Mouse (Mus musculus) cortical plate, adult 2 months (tissue): ENCODE results near the gene Mtif2. TPM values are rescaled to one million over a fixed set of nuclear protein-coding genes. Genes with fewer than 3 reads are reported as not detected.

Experiments
- H3K27ac ChIP-seq: fragments of 200-500 bp; 2 replicates; pipeline ENCODE4 v1.5.1; 2012; ENCODE audit warnings: low read length, control low read depth, inconsistent platforms; ENCODE audit not compliant: insufficient read depth
- H3K4me1 ChIP-seq: fragments of 200-500 bp; 2 replicates; pipeline ENCODE4 v1.6.1; 2011; ENCODE audit warnings: low read length; ENCODE audit not compliant: control insufficient read depth, insufficient read depth
- H3K4me3 ChIP-seq: fragments of 200-500 bp; 2 replicates; pipeline ENCODE4 v1.5.1; 2011; ENCODE audit warnings: mild to moderate bottlenecking, low read length, control low read depth; ENCODE audit not compliant: insufficient read depth
- CTCF ChIP-seq: fragments of 200-500 bp; IDR thresholded peaks from 2 replicates; pipeline ENCODE4 v1.5.1; 2011; ENCODE audit warnings: mild to moderate bottlenecking, control low read depth, low read length; ENCODE audit not compliant: insufficient read depth; ENCODE audit errors: extremely low read depth
- POLR2A ChIP-seq: fragments of 200-500 bp; IDR thresholded peaks from 2 replicates; pipeline ENCODE4 v1.6.1; 2011; ENCODE audit warnings: mild to moderate bottlenecking, low read length, control low read depth; ENCODE audit not compliant: insufficient read depth; ENCODE audit errors: extremely low read depth
- polyA plus RNA-seq: library from polyadenylated mRNA; depleted of rRNA; stranded (reverse); fragments of >200 nt; gene quantifications from 2 replicates; pipeline ENCODE4 v1.2.3, GENCODE M21; 2012; rRNA removed

The Mtif2 gene
- polyA plus RNA-seq: 22.9 and 25.4 TPM in 2 replicates

- Histone ChIP-seq H3K27ac (peak within 1 kb of the TSS; percentile 76; the same call in 1 of the 2 replicates), H3K4me3 (peak within 1 kb of the TSS; percentile 86), H3K4me1 (no peaks in the 10 kb centered on the region)
- TF ChIP-seq CTCF (no peak), POLR2A (peak; percentile 92)
These were observed at the start of gene Mtif2 for GRCm38 (mm10) chr11:29525988-29526794. Gene Mtif2 (plus strand): TSS chr11:29526408.

GRCm38 (mm10) chr11:29493135-29493534, 33.1 kb upstream of the Mtif2 start:
- TF ChIP-seq CTCF: no peak
- Histone ChIP-seq H3K4me3 (no peak overlapping the region), H3K27ac (no peak overlapping the region)

GRCm38 (mm10) chr11:29496962-29497361, 29.2 kb upstream of the Mtif2 start:
- Histone ChIP-seq H3K4me3 (no peak overlapping the region), H3K27ac (no peak overlapping the region), H3K4me1 (no peaks in the 10 kb centered on the region)
- TF ChIP-seq POLR2A: no peak
- TF ChIP-seq CTCF: no peak

More at GRCm38 (mm10) chr11:29493135-29493534, 33.1 kb upstream of the Mtif2 start:
- no peaks in the 10 kb centered on the region for H3K4me1 ChIP-seq

GRCm38 (mm10) chr11:29503948-29504893, 22.0 kb upstream of the Mtif2 start:
- no peak overlapping the region for H3K27ac ChIP-seq
- TF ChIP-seq POLR2A (no peak), CTCF (no peak)
- H3K4me3 ChIP-seq: no peak overlapping the region
- no peaks in the 10 kb centered on the region for H3K4me1 ChIP-seq

GRCm38 (mm10) chr11:29504899-29505625, 21.1 kb upstream of the Mtif2 start:
- Histone ChIP-seq H3K4me1 (no peaks in the 10 kb centered on the region), H3K27ac (no peak overlapping the region), H3K4me3 (no peak overlapping the region)
- TF ChIP-seq CTCF: no peak
- TF ChIP-seq POLR2A: no peak

- H3K4me1 ChIP-seq: no peaks in the 10 kb centered on the region; the same call in 1 of the 2 replicates
- TF ChIP-seq POLR2A (no peak), CTCF (no peak)
- no peak overlapping the region for H3K4me3 ChIP-seq
- H3K27ac ChIP-seq: no peak overlapping the region
These were observed 16.8 kb upstream of the Mtif2 start for GRCm38 (mm10) chr11:29509421-29509820.

GRCm38 (mm10) chr11:29512818-29513535, 13.2 kb upstream of the Mtif2 start:
- no peak overlapping the region for H3K27ac ChIP-seq
- H3K4me1 ChIP-seq: no peaks in the 10 kb centered on the region; the same call in 1 of the 2 replicates
- no peak for TF ChIP-seq CTCF
- no peak for TF ChIP-seq POLR2A
- no peak overlapping the region for H3K4me3 ChIP-seq

- Histone ChIP-seq H3K27ac (peak overlapping the region; percentile 39; the same call in 1 of the 2 replicates), H3K4me1 (no peaks in the 10 kb centered on the region; the same call in 1 of the 2 replicates), H3K4me3 (peak overlapping the region; percentile 75)
- TF ChIP-seq CTCF: no peak
- no peak for TF ChIP-seq POLR2A
These were observed 11.9 kb upstream of the Mtif2 start for GRCm38 (mm10) chr11:29514325-29514681.
